Mouse (Mus musculus): Measurements from ENCODE around the gene Tmem167b. TPM values are rescaled to one million over a fixed set of nuclear protein-coding genes. Genes with fewer than 3 reads are reported as not detected.

Tmem167b gene
- 48.9 TPM for polyA plus RNA-seq (2015; fragmentation: Illumina TruSeq; extraction: RNeasy Lipid Tissue Mini Kit (QIAGEN cat#74804); ENCODE audit: low read depth, low replicate concordance)

DNA sequence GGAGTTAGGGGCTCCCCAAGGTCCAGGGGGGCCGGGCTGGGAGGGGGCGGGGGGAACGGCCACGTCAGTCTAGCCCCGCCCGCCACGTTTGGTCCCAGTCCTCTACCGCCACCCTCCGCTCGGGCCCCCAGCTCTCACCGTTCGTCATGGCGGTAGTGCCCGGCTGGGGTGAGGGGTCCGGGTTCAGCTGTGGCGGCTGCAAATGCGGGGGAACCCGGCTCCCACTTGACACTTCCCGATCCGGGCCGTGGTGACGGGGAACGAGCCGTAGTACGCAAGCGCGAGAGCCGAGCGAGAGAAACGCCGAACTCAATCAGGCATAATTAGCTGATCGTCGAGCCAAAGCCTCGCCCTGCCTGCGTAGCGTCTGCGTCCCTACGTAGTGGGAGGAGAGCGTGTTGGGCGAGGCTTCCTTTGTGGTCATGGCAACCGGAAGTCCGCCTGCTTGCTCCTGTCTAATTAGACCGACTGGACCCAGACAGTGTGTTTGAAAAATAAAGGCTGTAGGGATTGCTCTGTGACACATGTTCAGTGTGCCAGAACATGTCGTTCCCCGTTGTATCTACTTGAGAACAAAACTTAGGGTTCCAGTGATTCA lies at the start of gene Tmem167b:
TSS of gene Tmem167b (minus strand) at position 334 of the 598 bp plus-strand sequence.

DNA sequence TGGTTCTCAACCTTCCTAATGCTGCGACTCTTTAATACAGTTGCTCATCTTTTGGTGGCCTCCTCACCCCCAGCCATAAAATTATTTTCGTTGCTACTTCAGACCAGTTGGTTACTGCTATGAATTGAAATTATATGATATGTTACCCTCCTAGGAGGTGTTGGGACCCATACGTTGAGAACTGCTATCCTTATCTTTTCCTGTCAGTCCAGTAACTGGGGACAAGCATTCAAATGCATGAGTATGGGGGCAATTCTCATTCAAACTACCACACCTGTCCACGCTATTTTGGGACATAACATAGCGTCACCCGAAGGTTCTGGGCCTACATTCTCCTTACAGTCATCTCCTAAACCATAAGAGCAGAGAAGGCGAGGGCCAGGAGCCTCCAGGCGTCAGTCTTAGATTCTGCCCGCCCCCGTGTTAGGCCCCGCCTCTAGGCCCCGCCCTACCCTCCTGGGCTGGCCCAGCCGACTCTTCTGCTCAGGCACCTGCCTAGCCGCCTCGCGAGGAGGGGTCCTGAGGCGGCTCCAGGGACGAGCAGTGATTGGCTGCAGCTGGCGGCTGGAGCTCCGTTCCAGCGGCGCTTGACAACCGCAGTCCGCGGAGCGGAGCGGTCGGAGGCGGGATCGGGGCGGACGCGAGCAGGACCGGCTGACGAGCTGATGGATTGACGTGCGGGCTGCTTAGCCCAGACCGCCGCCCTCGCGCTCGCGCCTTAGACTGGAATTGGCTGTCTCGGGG lies 28.7 kb upstream of the Tmem167b start, which contains the start of gene Wdr47:
TSS of gene Wdr47 (plus strand) at position 494 of the 744 bp plus-strand sequence.

DNA sequence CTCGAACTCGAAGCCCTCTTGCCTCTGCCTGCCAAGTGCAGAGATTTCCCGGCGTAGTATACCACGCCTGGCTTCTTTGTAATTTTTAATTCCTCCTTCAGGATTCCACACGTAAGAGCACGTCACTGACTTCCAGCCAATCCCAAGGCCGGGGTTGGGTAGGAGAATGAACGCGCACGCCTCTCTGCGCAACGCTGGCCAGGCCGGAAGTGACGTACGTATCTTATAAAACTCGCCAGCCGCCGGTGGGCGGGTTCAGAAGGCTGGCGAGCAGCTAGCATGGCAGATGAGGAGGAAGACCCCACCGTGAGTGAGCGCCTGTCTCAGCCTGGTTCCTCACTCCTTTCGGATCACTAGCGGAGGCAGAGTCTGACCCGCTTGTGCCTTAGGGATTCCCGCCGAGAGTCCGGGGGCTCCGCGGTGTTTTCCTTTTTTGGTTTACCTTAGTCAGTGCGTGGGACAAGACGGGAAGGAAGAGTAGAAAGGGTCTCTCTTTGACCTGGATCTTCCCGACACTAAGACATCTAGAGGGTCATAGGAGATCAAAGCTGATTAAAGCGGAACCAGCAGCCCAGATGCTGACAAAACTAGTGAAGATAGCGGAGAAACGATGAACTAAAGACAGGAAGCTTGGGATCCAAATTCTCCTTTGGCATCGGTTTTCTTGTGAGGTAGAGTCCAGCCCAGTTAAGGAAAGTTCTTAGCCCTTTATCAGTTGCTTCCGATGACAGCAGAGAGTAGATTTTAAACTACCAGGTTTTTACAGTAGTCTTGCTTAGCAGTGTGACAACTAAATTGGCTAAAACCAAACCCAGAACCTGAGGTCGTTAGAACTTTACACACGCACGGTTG lies 9.4 kb upstream of the Tmem167b start, which contains the start of gene Taf13:
TSS of gene Taf13 (plus strand) at position 256 of the 852 bp plus-strand sequence.

DNA sequence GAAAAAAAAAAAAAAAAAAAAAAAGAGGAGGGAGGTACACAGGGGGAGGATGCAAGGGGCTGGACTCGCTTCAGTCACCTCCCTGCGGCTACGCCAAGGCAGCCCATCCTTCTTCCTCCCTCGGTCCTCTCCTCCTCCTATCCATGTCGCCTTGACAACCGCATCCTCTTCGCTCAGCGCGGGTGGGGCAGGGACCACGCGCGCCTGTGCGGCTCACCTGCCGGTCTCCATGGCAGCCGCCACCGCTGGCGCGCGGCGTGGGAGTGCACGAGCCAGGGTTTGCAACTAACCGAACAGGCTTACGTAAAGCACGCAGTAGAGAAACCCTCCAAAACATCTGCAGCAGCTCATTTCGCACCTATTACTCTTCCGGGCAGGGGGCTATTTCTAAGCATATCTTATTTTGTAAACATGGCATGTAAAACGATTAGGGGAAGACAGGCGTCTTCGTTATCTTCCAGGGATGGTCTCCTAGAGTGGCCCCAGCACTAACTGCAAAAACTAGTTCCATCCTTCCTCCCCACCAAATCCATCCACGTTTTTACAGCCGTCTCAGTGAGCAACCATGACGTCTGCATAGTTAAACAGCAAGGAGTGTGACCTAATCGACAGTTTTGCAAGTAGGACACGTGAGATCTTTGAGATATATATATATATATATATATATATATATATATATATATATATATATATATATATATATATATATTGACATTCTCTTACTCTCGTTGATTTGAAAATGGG lies 25.6 kb downstream of the Tmem167b start, which contains the start of gene 5330417C22Rik:
TSS of gene 5330417C22Rik (minus strand) at position 20 of the 744 bp plus-strand sequence.

DNA sequence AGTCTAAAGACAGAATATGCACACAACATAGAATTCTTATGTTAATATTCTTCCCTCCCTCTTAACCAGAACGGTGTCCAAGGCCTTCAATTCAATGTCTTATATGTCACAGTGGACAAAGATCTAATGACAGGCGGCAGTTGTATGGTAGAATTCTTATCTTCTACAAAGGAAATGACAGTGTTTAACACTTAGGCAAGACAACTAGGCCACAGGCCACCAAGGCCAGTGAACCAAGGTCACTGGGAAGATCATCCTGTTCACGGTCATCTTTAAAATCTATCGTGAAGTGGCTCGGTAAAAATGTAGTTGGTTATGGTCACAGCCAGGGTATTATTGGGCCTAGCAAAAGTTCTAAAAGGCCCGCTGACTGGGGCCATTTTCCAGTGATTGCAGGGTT lies 28.3 kb downstream of the Tmem167b start, which contains the start of gene 1700013F07Rik:
TSS of gene 1700013F07Rik (plus strand) at position 200 of the 400 bp plus-strand sequence.

Other genes with a start within 250 kb of the Tmem167b start
- gene Mybphl, start 197.6 kb downstream of the Tmem167b start, polyA plus RNA-seq (2015; fragmentation: Illumina TruSeq; extraction: RNeasy Lipid Tissue Mini Kit (QIAGEN cat#74804); ENCODE audit: low read depth, low replicate concordance): not detected
- 14.2 TPM for gene Psrc1, start 178.6 kb downstream of the Tmem167b start, polyA plus RNA-seq (2015; fragmentation: Illumina TruSeq; extraction: RNeasy Lipid Tissue Mini Kit (QIAGEN cat#74804); ENCODE audit: low read depth, low replicate concordance)
- gene Celsr2, start 146.9 kb downstream of the Tmem167b start, polyA plus RNA-seq (2015; fragmentation: Illumina TruSeq; extraction: RNeasy Lipid Tissue Mini Kit (QIAGEN cat#74804); ENCODE audit: low read depth, low replicate concordance): 51.6 TPM
- gene Sars, start 117.3 kb downstream of the Tmem167b start, polyA plus RNA-seq (2015; fragmentation: Illumina TruSeq; extraction: RNeasy Lipid Tissue Mini Kit (QIAGEN cat#74804); ENCODE audit: low read depth, low replicate concordance): 280 TPM
- gene 1700013F07Rik, start 28.3 kb downstream of the Tmem167b start, polyA plus RNA-seq (2015; fragmentation: Illumina TruSeq; extraction: RNeasy Lipid Tissue Mini Kit (QIAGEN cat#74804); ENCODE audit: low read depth, low replicate concordance): 5.5 TPM
- 16.1 TPM for gene 5330417C22Rik, start 25.9 kb downstream of the Tmem167b start, polyA plus RNA-seq (2015; fragmentation: Illumina TruSeq; extraction: RNeasy Lipid Tissue Mini Kit (QIAGEN cat#74804); ENCODE audit: low read depth, low replicate concordance)
- 59.8 TPM for gene Taf13, start 9.2 kb upstream of the Tmem167b start, polyA plus RNA-seq (2015; fragmentation: Illumina TruSeq; extraction: RNeasy Lipid Tissue Mini Kit (QIAGEN cat#74804); ENCODE audit: low read depth, low replicate concordance)
- 100 TPM for gene Wdr47, start 28.8 kb upstream of the Tmem167b start, polyA plus RNA-seq (2015; fragmentation: Illumina TruSeq; extraction: RNeasy Lipid Tissue Mini Kit (QIAGEN cat#74804); ENCODE audit: low read depth, low replicate concordance)
- 37.6 TPM for gene Clcc1, start 91.4 kb upstream of the Tmem167b start, polyA plus RNA-seq (2015; fragmentation: Illumina TruSeq; extraction: RNeasy Lipid Tissue Mini Kit (QIAGEN cat#74804); ENCODE audit: low read depth, low replicate concordance)
- gene Gpsm2, start 159.8 kb upstream of the Tmem167b start, polyA plus RNA-seq (2015; fragmentation: Illumina TruSeq; extraction: RNeasy Lipid Tissue Mini Kit (QIAGEN cat#74804); ENCODE audit: low read depth, low replicate concordance): 9.9 TPM
- not detected for gene Aknad1, start 177.2 kb upstream of the Tmem167b start, polyA plus RNA-seq (2015; fragmentation: Illumina TruSeq; extraction: RNeasy Lipid Tissue Mini Kit (QIAGEN cat#74804); ENCODE audit: low read depth, low replicate concordance)

Data from brain, adult 10 weeks (tissue).